Mouse (Mus musculus) naive thymus-derived CD4-positive, alpha-beta T cell, adult 2 months (primary cell): ENCODE results near the gene Mcpt9.
"Not testable (repeated sequence)": the region's sequence is repeated elsewhere in the genome, so short reads cannot be mapped to it uniquely, and the experiment has no call there.

ENCODE experiments used
- DNase-seq: peaks from one replicate; pipeline ENCODE4 v3.0.0-alpha.2; 2011; ENCODE audit warnings: low read depth

The Mcpt9 gene

GRCm38 (mm10) chr14:56030395-56030794 is at the start of gene Mcpt9:
TSS of gene Mcpt9 (minus strand) at chr14:56030495.
- not testable (repeated sequence) for DNase-seq

DNA sequence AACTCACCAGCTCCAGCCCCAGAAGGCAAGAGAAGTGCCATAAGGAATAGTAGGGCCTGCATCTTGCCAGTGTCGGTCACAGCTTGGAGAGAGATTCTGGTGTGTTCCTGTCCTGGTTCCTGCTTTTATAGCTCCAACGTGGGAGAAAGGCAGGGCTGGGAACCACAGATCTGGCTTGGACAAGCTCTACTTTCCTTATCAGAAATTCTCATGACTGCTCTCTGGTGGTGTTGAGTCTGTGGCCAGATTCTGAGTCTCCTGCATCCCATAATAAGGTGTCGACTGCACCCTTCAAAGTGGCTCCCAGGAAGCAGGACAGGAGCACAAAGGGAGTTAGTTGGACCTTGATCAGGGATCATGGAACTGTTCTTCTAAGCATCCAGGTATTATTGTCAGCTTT is 31.9 kb upstream of the Mcpt9 start, which contains the start of gene Mcpt4:
Gene Mcpt4 (minus strand): TSS at position 101 of the 400 bp plus-strand sequence.
- not testable (repeated sequence) for DNase-seq

DNA sequence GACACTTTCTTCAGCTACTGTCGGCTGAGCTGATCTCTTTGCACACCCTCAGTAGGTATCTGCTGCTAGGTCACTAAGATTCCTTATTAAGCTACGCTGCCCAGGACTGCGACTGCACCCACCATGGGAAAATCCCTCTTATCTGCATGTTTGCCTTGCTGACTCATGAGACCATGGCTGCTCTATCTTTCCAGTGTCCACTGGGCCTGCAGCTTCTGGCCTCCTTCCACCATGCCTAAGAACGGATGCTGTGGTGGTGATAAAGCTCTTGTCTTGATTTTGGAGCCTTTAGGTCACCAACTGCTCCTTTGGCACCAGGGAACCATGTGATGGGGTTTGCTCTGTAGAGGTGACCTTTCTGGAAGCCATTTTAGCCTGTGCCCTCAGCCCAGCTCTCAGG is 27.4 kb upstream of the Mcpt9 start:
- DNase-seq, result no peak

DNA sequence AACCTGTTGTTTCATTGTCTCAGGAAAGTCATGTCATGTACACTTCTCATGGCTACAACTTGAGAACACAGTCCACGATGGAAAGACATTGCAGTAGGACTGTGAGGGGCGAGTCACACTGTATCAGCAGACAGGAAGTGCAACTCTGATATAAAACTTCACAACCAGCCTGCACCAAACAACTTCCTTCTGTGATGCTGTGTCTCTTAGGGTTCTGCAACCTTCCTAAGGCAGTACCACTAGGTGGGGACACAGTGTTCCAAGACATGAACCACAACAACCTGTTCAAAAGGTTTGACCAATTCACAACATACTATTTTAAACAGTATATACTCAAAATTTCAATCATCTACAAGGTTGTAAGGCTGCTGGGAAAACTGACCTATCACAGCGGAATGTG is 25.1 kb upstream of the Mcpt9 start:
- DNase-seq, result no peak

GRCm38 (mm10) chr14:56041792-56042191 is 11.5 kb upstream of the Mcpt9 start, which contains the start of gene Mcpt2:
TSS of gene Mcpt2 (plus strand) at chr14:56042041.
- DNase-seq, result not testable (repeated sequence)

- no peak for DNase-seq
Measured at GRCm38 (mm10) chr14:56034433-56034832, 4.1 kb upstream of the Mcpt9 start.

DNA sequence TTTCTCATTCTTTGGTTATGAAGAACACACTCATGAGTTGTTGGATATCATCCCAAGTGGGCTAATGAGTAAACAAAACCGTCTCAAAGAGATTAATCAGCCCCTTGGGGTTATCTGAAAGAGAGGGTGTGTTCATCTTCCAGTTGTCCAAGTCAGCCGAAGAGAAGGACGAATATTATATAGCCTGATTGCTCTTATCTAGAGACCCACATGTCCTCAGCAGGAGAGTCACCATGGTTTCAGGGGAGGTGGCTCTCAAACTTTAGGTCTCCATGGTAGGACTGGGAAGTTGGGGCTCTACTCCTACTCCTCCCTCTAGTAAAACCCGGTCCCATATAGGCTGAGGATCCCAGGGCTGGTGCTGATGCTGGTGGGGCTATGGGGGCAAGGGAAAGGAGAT is 9.0 kb downstream of the Mcpt9 start:
- not testable (repeated sequence) for DNase-seq

- no peak for DNase-seq
Measured at GRCm38 (mm10) chr14:56019446-56019845, 10.8 kb downstream of the Mcpt9 start.

DNA sequence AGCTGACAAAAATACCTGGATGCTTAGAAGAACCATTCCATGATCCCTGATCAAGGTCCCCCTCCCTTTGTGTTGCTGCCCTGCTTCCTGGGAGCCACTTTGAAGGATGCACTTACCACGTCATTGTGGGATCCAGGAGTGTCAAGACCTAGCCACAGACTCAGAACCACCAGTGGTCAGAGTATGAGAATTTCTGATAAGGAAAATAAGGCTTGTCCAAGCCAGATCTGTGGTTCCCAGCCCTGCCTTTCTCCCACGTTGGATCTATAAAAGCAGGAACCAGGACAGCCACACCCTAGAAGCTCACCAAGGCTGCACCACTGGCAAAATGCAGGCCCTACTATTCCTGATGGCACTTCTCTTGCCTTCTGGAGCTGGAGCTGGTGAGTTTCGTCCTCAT is 12.6 kb downstream of the Mcpt9 start, which contains the start of gene Mcpt1:
Gene Mcpt1 (plus strand): TSS at position 301 of the 400 bp plus-strand sequence.
- DNase-seq, result not testable (repeated sequence)

GRCm38 (mm10) chr14:56013924-56014323 is 16.4 kb downstream of the Mcpt9 start:
- DNase-seq, result no peak

DNA sequence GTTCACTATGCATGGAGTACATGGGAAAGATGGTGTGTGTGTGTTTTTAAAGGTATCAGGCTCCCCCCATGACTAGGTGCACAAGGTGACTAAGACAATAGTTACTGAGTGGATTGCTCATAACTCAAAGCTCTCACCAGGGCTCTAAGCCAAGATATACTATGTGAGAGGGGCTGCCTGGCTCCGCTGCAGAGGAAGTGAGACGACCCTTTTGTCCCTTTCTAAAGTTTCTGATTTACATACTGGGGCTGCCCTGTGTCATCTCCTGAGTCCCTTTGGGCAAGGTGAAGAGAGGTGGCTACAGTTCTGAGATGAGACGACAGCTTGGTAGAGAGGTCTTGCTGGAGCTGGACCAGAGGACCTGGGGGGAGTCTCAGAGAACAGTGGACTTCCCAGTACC is 17.1 kb downstream of the Mcpt9 start:
- no peak for DNase-seq

GRCm38 (mm10) chr14:55987464-55987863 is 42.8 kb downstream of the Mcpt9 start:
- DNase-seq, result not testable (repeated sequence)
